ENCODE assay signal across 9 mouse cellular contexts in the genomic region with DNA sequence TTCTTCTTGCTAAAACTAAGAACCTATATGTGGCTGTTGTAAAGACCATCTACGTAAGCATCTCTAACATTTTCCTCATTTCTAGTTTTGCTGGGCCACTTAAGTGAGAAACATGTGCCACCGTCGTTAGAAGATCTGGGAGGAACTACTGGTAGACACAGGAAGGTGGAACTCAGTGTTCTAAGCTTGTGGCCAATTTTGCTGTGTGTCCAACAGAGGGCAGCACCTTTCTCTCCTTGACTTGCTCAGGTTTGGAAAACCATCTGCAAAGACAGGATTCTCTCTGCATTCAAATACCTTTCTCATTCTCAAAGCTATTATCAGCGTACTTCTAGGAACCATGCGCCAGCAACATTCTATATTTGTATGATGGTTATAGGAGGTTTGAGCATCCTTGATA.
A peak's percentile ranks its signal among the peaks of the same experiment; 100 is the strongest.
DNase-seq lines count a peak whose midpoint lies in the region; ATAC-seq lines count a peak whose summit lies in the region.
"Had no signal": no experiment of that assay in that cellular context is flagged by ENCODE, and none has a peak within 500 bp of the region (broad histone marks: within the 10 kb centered on the region; RNA-seq: fewer than 3 reads in every experiment).

No protein-coding gene starts in this region.

- no peak for ATAC-seq in kidney, embryonic 15.5 days (replicated peaks; ENCODE audit: low FRiP score)
- peak; percentile 76 for ATAC-seq in granulocyte monocyte progenitor cell, adult 5-6 weeks (replicated peaks; ENCODE audit: poor library complexity, severe bottlenecking)

- no peak overlapping the region for H3K4me3 ChIP-seq in kidney, embryonic 15.5 days (replicated peaks)
- H3K4me3 ChIP-seq: embryonic facial prominence, embryonic 15.5 days had no signal

- no peak overlapping the region for H3K4me2 ChIP-seq in kidney, embryonic 15.5 days
- H3K4me2 ChIP-seq: embryonic facial prominence, embryonic 15.5 days had no signal

- peak; percentile 18 for DNase-seq in kidney, adult 18-20 months
- peak; percentile 77 for DNase-seq in R1 (ENCODE audit: low read depth, low spot score)
- peak; percentile 87 to 88 for DNase-seq in cerebellum, postnatal 10 days
- DNase-seq in left cerebral cortex, postnatal 36 days (ENCODE audit: low spot score in 2 of 2), result peak; percentile 21 to 40
- DNase-seq in retina, embryonic 14.5 days (ENCODE audit: low spot score), result peak; percentile 88
- no peak for DNase-seq in spleen, postnatal 4 days (ENCODE audit: low spot score in 2 of 2)

- intact Hi-C loops in left cerebral cortex, postnatal 36 days (cut with DNase I), result loop anchor here (5.0 kb wide), 1 partner anchor 723 kb away; no protein-coding TSS in a partner anchor

- no peak overlapping the region for H3K9ac ChIP-seq in kidney, embryonic 15.5 days
- H3K9ac ChIP-seq: embryonic facial prominence, embryonic 15.5 days had no signal

- no peaks in the 10 kb centered on the region for H3K4me1 ChIP-seq in kidney, embryonic 15.5 days
- H3K4me1 ChIP-seq: embryonic facial prominence, embryonic 15.5 days had no signal

- no peaks in the 10 kb centered on the region for H3K9me3 ChIP-seq in kidney, embryonic 15.5 days (replicated peaks)
- H3K9me3 ChIP-seq: embryonic facial prominence, embryonic 15.5 days had no signal

- WGBS in kidney, embryonic 15.5 days, result 38% methylated on average over 5 of the region's 5 CpGs

- H3K36me3 ChIP-seq in kidney, embryonic 15.5 days, result no peaks in the 10 kb centered on the region
- H3K36me3 ChIP-seq: embryonic facial prominence, embryonic 15.5 days had no signal

- no peak overlapping the region for H3K27ac ChIP-seq in kidney, embryonic 15.5 days
- H3K27ac ChIP-seq: embryonic facial prominence, embryonic 15.5 days had no signal

- H3K27me3 ChIP-seq in kidney, embryonic 15.5 days, result no peaks in the 10 kb centered on the region
- H3K27me3 ChIP-seq: embryonic facial prominence, embryonic 15.5 days had no signal

Comparison
In these comparisons a context has a peak if more than half of its experiments do, and no peak if none do; other contexts are left out.
1. DNase-seq: peak in kidney, adult 18-20 months (single experiment), R1 (single experiment), cerebellum, postnatal 10 days (2 of 2), left cerebral cortex, postnatal 36 days (2 of 2) and retina, embryonic 14.5 days (single experiment); none in spleen, postnatal 4 days (0 of 2).